Mouse (Mus musculus) heart, postnatal 25 days (tissue): Measurements from ENCODE around the gene Cnr2. TPM values are rescaled to one million over a fixed set of nuclear protein-coding genes. Genes with fewer than 3 reads are reported as not detected.

Experiments
- total RNA-seq, 2 experiments: library from RNA; stranded (reverse); gene quantifications; 2 replicates each; pipeline ENCODE4 v1.2.3; 2021

Cnr2 gene
- total RNA-seq, 2 experiments from 2014 or later: 0.34 to 0.36 TPM

Other genes starting within 250 kb of the Cnr2 start
- 1 to 10 TPM; 2.8 TPM for gene Ifnlr1, start 209.1 kb upstream of the Cnr2 start, total RNA-seq
- gene Il22ra1, start 167.2 kb upstream of the Cnr2 start, total RNA-seq: under 1 TPM; 0.13 to 0.28 TPM
- gene Myom3, start 135.7 kb upstream of the Cnr2 start, total RNA-seq: under 1 TPM; 0.64 to 0.88 TPM
- gene Srsf10, start 39.6 kb upstream of the Cnr2 start, total RNA-seq: 10 to 100 TPM; 41.7 to 47.7 TPM
- gene Pnrc2, start 21.5 kb upstream of the Cnr2 start, total RNA-seq: 10 to 100 TPM; 57.7 to 67.0 TPM
- 10 to 100 TPM; 27.4 to 29.0 TPM for gene Fuca1, start 25.3 kb downstream of the Cnr2 start, total RNA-seq
- 10 to 100 TPM; 71.5 to 74.8 TPM for gene Hmgcl, start 51.1 kb downstream of the Cnr2 start, total RNA-seq
- 1 to 10 TPM; 1.8 to 2.5 TPM for gene Gale, start 68.3 kb downstream of the Cnr2 start, total RNA-seq
- gene Lypla2, start 77.2 kb downstream of the Cnr2 start, total RNA-seq: 10 to 100 TPM; 34.6 to 37.6 TPM
- gene Pithd1, start 91.9 kb downstream of the Cnr2 start, total RNA-seq: 10 to 100 TPM; 16.0 to 18.0 TPM
- gene Eloa, start 126.4 kb downstream of the Cnr2 start, total RNA-seq: 10 to 100 TPM; 32.8 to 34.4 TPM
- gene Rpl11, start 158.0 kb downstream of the Cnr2 start, total RNA-seq: 100 to 1,000 TPM; 230 to 252 TPM
- gene Id3, start 248.1 kb downstream of the Cnr2 start, total RNA-seq: 10 to 100 TPM; 46.9 to 70.1 TPM